Mouse (Mus musculus) spleen, adult 2 months (tissue): ENCODE results near the gene Cd300e. TPM values are rescaled to one million over a fixed set of nuclear protein-coding genes. Genes with fewer than 3 reads are reported as not detected.

Experiments used
- DNase-seq, 2 experiments: peaks; one replicate each; pipeline versions ENCODE4 v3.0.0 to v3.0.0-alpha.2; 2012 to 2021; ENCODE audit warnings: low spot score in 2 of 2, low read depth in 1 of 2
- H3K27ac ChIP-seq: fragments of 200-500 bp; 2 replicates; pipeline ENCODE4 v1.5.1; 2012; ENCODE audit warnings: low read length, inconsistent platforms; ENCODE audit not compliant: insufficient read depth
- H3K27me3 ChIP-seq: fragments of 200-500 bp; 2 replicates; pipeline ENCODE4 v1.6.1; 2012; ENCODE audit warnings: mild to moderate bottlenecking, moderate library complexity, low read length, inconsistent platforms; ENCODE audit not compliant: control insufficient read depth, insufficient read depth
- H3K36me3 ChIP-seq: fragments of 200-500 bp; 2 replicates; pipeline ENCODE4 v1.6.1; 2012; ENCODE audit warnings: mild to moderate bottlenecking, low read length, inconsistent platforms; ENCODE audit not compliant: control insufficient read depth, insufficient read depth
- H3K4me1 ChIP-seq: fragments of 200-500 bp; 2 replicates; pipeline ENCODE4 v1.6.1; 2011; ENCODE audit warnings: inconsistent platforms; ENCODE audit not compliant: control insufficient read depth, insufficient read depth, insufficient read length
- H3K4me3 ChIP-seq: fragments of 200-500 bp; 2 replicates; pipeline ENCODE4 v1.5.1; 2011; ENCODE audit warnings: mild to moderate bottlenecking, inconsistent platforms; ENCODE audit not compliant: insufficient read depth, insufficient read length; ENCODE audit errors: extremely low read depth
- CTCF ChIP-seq: fragments of 200-500 bp; IDR thresholded peaks from 2 replicates; pipeline ENCODE4 v1.5.1; 2011; ENCODE audit warnings: mild to moderate bottlenecking, inconsistent platforms; ENCODE audit not compliant: insufficient read depth, insufficient read length, insufficient replicate concordance; ENCODE audit errors: extremely low read depth
- POLR2A ChIP-seq: fragments of 200-500 bp; IDR thresholded peaks from 2 replicates; pipeline ENCODE4 v1.6.1; 2011; ENCODE audit warnings: low read depth, low read length, inconsistent platforms
- WGBS: fragments of 180-500 bp; shearing (Covaris S2); methylation state at CpG from one replicate; pipeline ENCODE4 v1.1.7; 2018; 5-methylcytosine and 5-hydroxymethylcytosine counted together
- polyA plus RNA-seq: library from polyadenylated mRNA; depleted of rRNA; stranded (reverse); fragments of >200 nt; gene quantifications from 2 replicates; pipeline ENCODE4 v1.2.3, GENCODE M21; 2012

The Cd300e gene
- polyA plus RNA-seq, 1 experiment: 4.7 TPM

- Histone ChIP-seq H3K4me1 (peaks cover 4% of the 10 kb centered on the region; the same call in 1 of the 2 replicates), H3K27me3 (no peaks in the 10 kb centered on the region), H3K36me3 (no peaks in the 10 kb centered on the region), H3K4me3 (no peak overlapping the region), H3K27ac (no peak overlapping the region)
- DNase-seq: no peak
- WGBS: 86% methylated on average over 25 of the region's 25 CpGs
- TF ChIP-seq POLR2A (no peak), CTCF (no peak)
Observed at GRCm38 (mm10) chr11:115103470-115104413, 41.8 kb upstream of the Cd300e start.

- H3K27ac ChIP-seq: no peak overlapping the region
- no peaks in the 10 kb centered on the region for H3K36me3 ChIP-seq
- no peak overlapping the region for H3K4me3 ChIP-seq
- peaks cover 4% of the 10 kb centered on the region; the same call in 1 of the 2 replicates for H3K4me1 ChIP-seq
- no peak for DNase-seq
- TF ChIP-seq CTCF (no peak), POLR2A (no peak)
- H3K27me3 ChIP-seq: no peaks in the 10 kb centered on the region
- WGBS: 94% methylated on average over 9 of the region's 9 CpGs
Observed at GRCm38 (mm10) chr11:115102116-115102515, 40.1 kb upstream of the Cd300e start.

- TF ChIP-seq CTCF: no peak
- no peak for TF ChIP-seq POLR2A
- peaks cover 4% of the 10 kb centered on the region; the same call in 1 of the 2 replicates for H3K4me1 ChIP-seq
Observed at GRCm38 (mm10) chr11:115101615-115102051, 39.7 kb upstream of the Cd300e start.

GRCm38 (mm10) chr11:115100741-115101140, 38.8 kb upstream of the Cd300e start:
- H3K27ac ChIP-seq: no peak overlapping the region
- TF ChIP-seq POLR2A (no peak), CTCF (no peak)
- no peaks in the 10 kb centered on the region for H3K36me3 ChIP-seq
- no peak overlapping the region for H3K4me3 ChIP-seq
- DNase-seq: no peak
- 84% methylated on average over 7 of the region's 7 CpGs for whole genome bisulfite sequencing
- peaks cover 4% of the 10 kb centered on the region; the same call in 1 of the 2 replicates for H3K4me1 ChIP-seq
- no peaks in the 10 kb centered on the region for H3K27me3 ChIP-seq

More at GRCm38 (mm10) chr11:115101615-115102051, 39.7 kb upstream of the Cd300e start:
- H3K27ac ChIP-seq: no peak overlapping the region
- DNase-seq: no peak
- H3K4me3 ChIP-seq: no peak overlapping the region
- H3K36me3 ChIP-seq: no peaks in the 10 kb centered on the region
- no peaks in the 10 kb centered on the region for H3K27me3 ChIP-seq
- 84% methylated on average over 6 of the region's 6 CpGs for WGBS

- no peaks in the 10 kb centered on the region for H3K27me3 ChIP-seq
- H3K27ac ChIP-seq: no peak overlapping the region
- TF ChIP-seq POLR2A (no peak), CTCF (no peak)
- peaks cover 4% of the 10 kb centered on the region; the same call in 1 of the 2 replicates for H3K4me1 ChIP-seq
- no peak overlapping the region for H3K4me3 ChIP-seq
- 49% methylated on average over 5 of the region's 5 CpGs for WGBS
- no peaks in the 10 kb centered on the region for H3K36me3 ChIP-seq
- DNase-seq: no peak
Observed at GRCm38 (mm10) chr11:115100032-115100621, 38.1 kb upstream of the Cd300e start.

GRCm38 (mm10) chr11:115099241-115099840, 37.4 kb upstream of the Cd300e start:
- H3K36me3 ChIP-seq: no peaks in the 10 kb centered on the region
- TF ChIP-seq POLR2A: no peak
- no peak for TF ChIP-seq CTCF
- no peak overlapping the region for H3K4me3 ChIP-seq
- WGBS: 57% methylated on average over 16 of the region's 16 CpGs
- H3K4me1 ChIP-seq: peaks cover 4% of the 10 kb centered on the region; the same call in 1 of the 2 replicates
- no peaks in the 10 kb centered on the region for H3K27me3 ChIP-seq
- no peak overlapping the region for H3K27ac ChIP-seq
- no peak for DNase-seq
